Mouse (Mus musculus) naive thymus-derived CD4-positive, alpha-beta T cell, adult 2 months (primary cell): ENCODE results near the gene Krtap10-10.

Experiments
- DNase-seq: peaks from one replicate; pipeline ENCODE4 v3.0.0-alpha.2; 2011; ENCODE audit warnings: low read depth

Gene Krtap10-10

GRCm38 (mm10) chr10:77867546-77867945 lies 31.8 kb downstream of the Krtap10-10 start:
- no peak for DNase-seq

- DNase-seq: no peak
Observed at GRCm38 (mm10) chr10:77869651-77870050, 33.9 kb downstream of the Krtap10-10 start.

- no peak for DNase-seq
Observed at GRCm38 (mm10) chr10:77878985-77879384, 43.2 kb downstream of the Krtap10-10 start.

- DNase-seq: no peak
Observed at GRCm38 (mm10) chr10:77880305-77880704, 44.6 kb downstream of the Krtap10-10 start.

- DNase-seq: no peak
Observed at GRCm38 (mm10) chr10:77882553-77882952, 46.8 kb downstream of the Krtap10-10 start.

- no peak for DNase-seq
Observed at GRCm38 (mm10) chr10:77886007-77886747, 50.4 kb downstream of the Krtap10-10 start.
